Mouse (Mus musculus): Measurements from ENCODE around the gene Olfml2b. TPM values are rescaled to one million over a fixed set of nuclear protein-coding genes. Genes with fewer than 3 reads are reported as not detected.

Olfml2b gene
- polyA plus RNA-seq, 1 experiment from 2014 or later: 19.5 TPM

DNA sequence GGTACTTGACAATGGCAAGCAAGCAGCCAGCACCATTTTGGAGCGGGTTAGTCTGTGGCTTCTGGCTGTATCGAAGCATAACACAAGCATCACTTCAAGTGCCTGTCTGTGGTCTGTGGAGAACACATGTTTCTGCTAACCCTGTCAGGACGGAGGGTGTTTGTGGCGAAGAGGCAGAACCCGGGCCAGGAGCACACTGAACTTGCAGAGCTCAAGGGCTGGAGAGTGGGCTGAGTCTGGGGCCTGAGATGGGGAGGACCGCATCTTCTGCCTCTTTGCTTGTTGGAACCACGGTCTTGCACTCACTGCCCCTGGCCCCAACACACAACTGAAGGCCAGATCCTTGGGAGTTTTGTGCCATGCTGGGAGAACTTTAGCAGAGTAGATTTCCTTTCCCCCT, 34.5 kb upstream of the Olfml2b start:
- Histone ChIP-seq H3K4me3 (ENCODE audit: low read depth, low read length) (no peak overlapping the region), H3K4me2 (replicated peaks; ENCODE audit: low read depth) (no peak overlapping the region), H3K27me3 (replicated peaks; ENCODE audit: control insufficient read depth, insufficient read depth, low read length) (no peaks in the 10 kb centered on the region), H3K4me1 (replicated peaks; ENCODE audit: control insufficient read depth, insufficient read depth, low read length) (no peaks in the 10 kb centered on the region), H3K27ac (ENCODE audit: low read depth, low read length) (no peak overlapping the region), H3K9ac (ENCODE audit: low read depth, low read length) (no peak overlapping the region), H3K9me3 (ENCODE audit: control insufficient read depth) (no peaks in the 10 kb centered on the region), H3K36me3 (ENCODE audit: control insufficient read depth, insufficient read depth) (no peaks in the 10 kb centered on the region)
- WGBS: 66% methylated on average over 7 of the region's 7 CpGs
- no peak for ATAC-seq
- no peak for TF ChIP-seq CTCF (IDR thresholded peaks at IDR 0.05; ENCODE audit: low read depth)

GRCm38 (mm10) chr1:170610289-170610688, 34.0 kb upstream of the Olfml2b start:
- Histone ChIP-seq H3K9ac (ENCODE audit: low read depth, low read length) (no peak overlapping the region), H3K27ac (ENCODE audit: low read depth, low read length) (no peak overlapping the region), H3K4me2 (replicated peaks; ENCODE audit: low read depth) (no peak overlapping the region), H3K4me3 (ENCODE audit: low read depth, low read length) (no peak overlapping the region), H3K4me1 (replicated peaks; ENCODE audit: control insufficient read depth, insufficient read depth, low read length) (no peaks in the 10 kb centered on the region), H3K27me3 (replicated peaks; ENCODE audit: control insufficient read depth, insufficient read depth, low read length) (no peaks in the 10 kb centered on the region), H3K36me3 (ENCODE audit: control insufficient read depth, insufficient read depth) (no peaks in the 10 kb centered on the region), H3K9me3 (ENCODE audit: control insufficient read depth) (no peaks in the 10 kb centered on the region)
- TF ChIP-seq CTCF (IDR thresholded peaks at IDR 0.05; ENCODE audit: low read depth): no peak
- no peak for ATAC-seq
- 66% methylated on average over 3 of the region's 3 CpGs for WGBS

DNA sequence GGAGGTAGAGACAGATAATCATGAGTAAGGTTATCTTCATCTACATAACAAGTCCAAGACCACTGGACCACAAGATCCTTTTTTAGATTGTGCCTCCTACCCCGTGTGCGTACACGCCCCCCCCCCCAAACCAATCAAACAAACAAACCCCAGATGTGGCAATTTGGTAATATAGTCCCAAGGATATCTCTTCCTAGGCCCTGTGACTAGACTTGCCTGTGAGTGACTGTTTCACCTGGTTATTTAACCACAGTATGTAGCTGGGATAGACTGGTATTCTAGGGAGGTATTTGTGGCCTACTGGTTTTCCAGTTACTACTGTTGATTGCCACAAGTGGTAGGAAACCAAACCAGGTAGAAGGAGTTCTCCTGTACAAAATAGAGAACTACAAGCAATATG, 33.6 kb upstream of the Olfml2b start:
- Histone ChIP-seq H3K4me2 (replicated peaks; ENCODE audit: low read depth) (no peak overlapping the region), H3K27ac (ENCODE audit: low read depth, low read length) (no peak overlapping the region), H3K4me3 (ENCODE audit: low read depth, low read length) (no peak overlapping the region), H3K4me1 (replicated peaks; ENCODE audit: control insufficient read depth, insufficient read depth, low read length) (no peaks in the 10 kb centered on the region), H3K27me3 (replicated peaks; ENCODE audit: control insufficient read depth, insufficient read depth, low read length) (no peaks in the 10 kb centered on the region), H3K9ac (ENCODE audit: low read depth, low read length) (no peak overlapping the region), H3K36me3 (ENCODE audit: control insufficient read depth, insufficient read depth) (no peaks in the 10 kb centered on the region), H3K9me3 (ENCODE audit: control insufficient read depth) (no peaks in the 10 kb centered on the region)
- 88% methylated on average over 3 of the region's 3 CpGs for WGBS
- no peak for ATAC-seq
- no peak for TF ChIP-seq CTCF (IDR thresholded peaks at IDR 0.05; ENCODE audit: low read depth)

DNA sequence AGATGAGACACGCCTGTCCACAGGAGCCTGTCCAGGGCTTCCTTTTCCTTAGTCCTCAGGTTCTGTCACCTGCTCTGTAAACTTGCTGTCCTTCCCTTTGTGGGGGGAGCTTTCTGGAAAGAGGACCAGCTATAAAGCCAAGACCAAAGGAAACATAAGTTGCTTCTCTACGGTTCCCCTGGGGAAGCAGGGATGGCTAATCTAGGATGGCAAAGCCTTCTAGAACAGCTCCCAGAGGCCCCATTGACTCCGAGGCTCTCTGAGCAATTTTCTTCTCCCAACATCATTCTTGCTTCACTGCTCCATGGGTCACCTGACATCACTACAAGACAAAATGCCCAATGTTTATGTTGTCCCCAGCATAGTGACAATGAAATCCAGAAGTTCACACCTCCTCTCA, 32.7 kb upstream of the Olfml2b start:
- no peak overlapping the region for H3K4me3 ChIP-seq (ENCODE audit: low read depth, low read length)
- no peaks in the 10 kb centered on the region for H3K36me3 ChIP-seq (ENCODE audit: control insufficient read depth, insufficient read depth)
- WGBS: 89% methylated on average over 3 of the region's 3 CpGs
- no peak for TF ChIP-seq CTCF (IDR thresholded peaks at IDR 0.05; ENCODE audit: low read depth)
- no peaks in the 10 kb centered on the region for H3K4me1 ChIP-seq (replicated peaks; ENCODE audit: control insufficient read depth, insufficient read depth, low read length)
- H3K9me3 ChIP-seq (ENCODE audit: control insufficient read depth): no peaks in the 10 kb centered on the region
- H3K27me3 ChIP-seq (replicated peaks; ENCODE audit: control insufficient read depth, insufficient read depth, low read length): no peaks in the 10 kb centered on the region
- H3K27ac ChIP-seq (ENCODE audit: low read depth, low read length): no peak overlapping the region
- H3K9ac ChIP-seq (ENCODE audit: low read depth, low read length): no peak overlapping the region
- ATAC-seq: no peak
- no peak overlapping the region for H3K4me2 ChIP-seq (replicated peaks; ENCODE audit: low read depth)

DNA sequence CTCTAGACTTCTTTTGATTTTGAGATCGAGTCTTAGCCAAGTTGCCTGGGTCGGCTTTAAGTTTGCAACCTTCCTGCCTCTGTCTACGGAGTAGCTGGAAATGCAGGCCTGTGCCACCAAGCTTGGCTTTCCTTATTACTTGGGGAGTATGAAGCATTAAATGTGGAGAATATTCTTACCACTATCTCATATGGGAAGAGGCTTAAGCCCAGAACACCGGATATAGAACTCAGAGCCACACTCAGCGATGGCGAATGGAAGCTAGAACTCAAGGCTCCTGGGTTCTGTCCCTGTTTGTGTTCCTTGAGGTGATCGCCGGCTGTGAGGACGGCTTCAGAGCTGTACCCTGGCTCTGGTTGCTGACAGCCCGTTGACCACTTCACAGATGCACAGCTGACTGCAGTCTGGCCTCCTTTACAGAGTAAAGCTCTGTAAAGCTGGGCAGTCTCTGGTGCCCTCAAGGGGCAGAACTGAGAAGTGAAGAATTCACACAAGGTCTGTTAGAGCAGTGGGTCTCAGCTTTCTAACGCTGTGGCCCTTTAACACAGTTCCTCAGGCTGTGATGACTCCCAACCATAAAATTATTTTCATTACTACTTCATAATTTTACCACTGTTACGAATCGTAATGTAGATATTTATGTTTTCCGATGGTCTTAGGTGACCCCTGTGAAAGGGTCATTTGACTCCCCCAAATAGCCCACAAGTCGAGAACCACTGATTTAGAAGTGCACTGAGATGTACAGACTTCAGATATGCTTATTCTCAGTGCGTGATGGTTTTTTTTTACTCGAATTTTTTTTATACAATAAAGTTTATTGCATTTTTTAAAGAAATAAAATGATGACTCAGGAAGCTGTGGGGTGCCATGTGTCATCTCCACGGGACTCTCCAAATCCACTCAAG, 31.1 kb upstream of the Olfml2b start:
- no peak overlapping the region for H3K4me2 ChIP-seq (replicated peaks; ENCODE audit: low read depth)
- H3K4me1 ChIP-seq (replicated peaks; ENCODE audit: control insufficient read depth, insufficient read depth, low read length): no peaks in the 10 kb centered on the region
- no peak overlapping the region for H3K27ac ChIP-seq (ENCODE audit: low read depth, low read length)
- no peaks in the 10 kb centered on the region for H3K36me3 ChIP-seq (ENCODE audit: control insufficient read depth, insufficient read depth)
- H3K9ac ChIP-seq (ENCODE audit: low read depth, low read length): no peak overlapping the region
- H3K4me3 ChIP-seq (ENCODE audit: low read depth, low read length): no peak overlapping the region
- H3K9me3 ChIP-seq (ENCODE audit: control insufficient read depth): no peaks in the 10 kb centered on the region
- peak; percentile 98 for TF ChIP-seq CTCF (IDR thresholded peaks at IDR 0.05; ENCODE audit: low read depth)
- no peaks in the 10 kb centered on the region for H3K27me3 ChIP-seq (replicated peaks; ENCODE audit: control insufficient read depth, insufficient read depth, low read length)
- peak; percentile 64; the same call in 1 of the 2 replicates for ATAC-seq
- 60% methylated on average over 18 of the region's 18 CpGs for WGBS

GRCm38 (mm10) chr1:170619686-170620374, 24.5 kb upstream of the Olfml2b start:
- no peaks in the 10 kb centered on the region for H3K36me3 ChIP-seq (ENCODE audit: control insufficient read depth, insufficient read depth)
- H3K4me3 ChIP-seq (ENCODE audit: low read depth, low read length): no peak overlapping the region
- no peaks in the 10 kb centered on the region for H3K27me3 ChIP-seq (replicated peaks; ENCODE audit: control insufficient read depth, insufficient read depth, low read length)
- H3K4me2 ChIP-seq (replicated peaks; ENCODE audit: low read depth): no peak overlapping the region
- H3K27ac ChIP-seq (ENCODE audit: low read depth, low read length): no peak overlapping the region
- 79% methylated on average over 2 of the region's 2 CpGs for WGBS
- TF ChIP-seq CTCF (IDR thresholded peaks at IDR 0.05; ENCODE audit: low read depth): no peak
- H3K4me1 ChIP-seq (replicated peaks; ENCODE audit: control insufficient read depth, insufficient read depth, low read length): no peaks in the 10 kb centered on the region
- no peak for ATAC-seq
- no peaks in the 10 kb centered on the region for H3K9me3 ChIP-seq (ENCODE audit: control insufficient read depth)
- no peak overlapping the region for H3K9ac ChIP-seq (ENCODE audit: low read depth, low read length)
